Mouse (Mus musculus): ENCODE data around the gene Rab25. TPM values are rescaled to one million over a fixed set of nuclear protein-coding genes. Genes with fewer than 3 reads are reported as not detected.

Gene Rab25
- polyA plus RNA-seq, 1 experiment from 2014 or later: 55.6 TPM

MicroRNA genes within 50 kb of the gene (microRNA counts, 519-probe panel; counts per million panel counts)
- not detected for microRNA mmu-miR-1905

Small RNA genes within 50 kb of the gene (microRNA-seq; reads per million reads assigned to microRNA genes)
- not detected for gene Mir1905

Other genes with a start within 250 kb of the Rab25 start
- 140 and 161 TPM in 2 replicates for gene Glmp, start 223.3 kb downstream of the Rab25 start, polyA plus RNA-seq (2014; fragmentation: Nextera tagmentation; extraction: Ambion mirVana)
- 17.1 and 17.3 TPM in 2 replicates for gene Tmem79, start 212.2 kb downstream of the Rab25 start, polyA plus RNA-seq (2014; fragmentation: Nextera tagmentation; extraction: Ambion mirVana)
- 39.4 and 40.1 TPM in 2 replicates for gene Smg5, start 212.0 kb downstream of the Rab25 start, polyA plus RNA-seq (2014; fragmentation: Nextera tagmentation; extraction: Ambion mirVana)
- 1.5 and 2.4 TPM in 2 replicates for gene Paqr6, start 183.7 kb downstream of the Rab25 start, polyA plus RNA-seq (2014; fragmentation: Nextera tagmentation; extraction: Ambion mirVana)
- 0.28 and 0.30 TPM in 2 replicates for gene Bglap3, start 175.6 kb downstream of the Rab25 start, polyA plus RNA-seq (2014; fragmentation: Nextera tagmentation; extraction: Ambion mirVana)
- gene Bglap2, start 169.6 kb downstream of the Rab25 start, polyA plus RNA-seq (2014; fragmentation: Nextera tagmentation; extraction: Ambion mirVana): not detected in 2 replicates
- gene Bglap, start 163.8 kb downstream of the Rab25 start, polyA plus RNA-seq (2014; fragmentation: Nextera tagmentation; extraction: Ambion mirVana): 0.64 TPM in 1 of 2 replicates, not detected in the other
- gene Pmf1, start 138.0 kb downstream of the Rab25 start, polyA plus RNA-seq (2014; fragmentation: Nextera tagmentation; extraction: Ambion mirVana): 150 and 154 TPM in 2 replicates
- gene Slc25a44, start 123.2 kb downstream of the Rab25 start, polyA plus RNA-seq (2014; fragmentation: Nextera tagmentation; extraction: Ambion mirVana): 19.7 and 20.1 TPM in 2 replicates
- 11.1 and 13.3 TPM in 2 replicates for gene Sema4a, start 87.1 kb downstream of the Rab25 start, polyA plus RNA-seq (2014; fragmentation: Nextera tagmentation; extraction: Ambion mirVana)
- 86.0 and 96.0 TPM in 2 replicates for gene Lmna, start 38.3 kb downstream of the Rab25 start, polyA plus RNA-seq (2014; fragmentation: Nextera tagmentation; extraction: Ambion mirVana)
- gene Mex3a, start 15.9 kb downstream of the Rab25 start, polyA plus RNA-seq (2014; fragmentation: Nextera tagmentation; extraction: Ambion mirVana): 19.8 and 23.8 TPM in 2 replicates
- gene Lamtor2, start 4.8 kb upstream of the Rab25 start, polyA plus RNA-seq (2014; fragmentation: Nextera tagmentation; extraction: Ambion mirVana): 98.9 and 102 TPM in 2 replicates
- gene Ubqln4, start 5.5 kb upstream of the Rab25 start, polyA plus RNA-seq (2014; fragmentation: Nextera tagmentation; extraction: Ambion mirVana): 59.0 and 60.8 TPM in 2 replicates
- gene Ssr2, start 27.6 kb upstream of the Rab25 start, polyA plus RNA-seq (2014; fragmentation: Nextera tagmentation; extraction: Ambion mirVana): 290 and 316 TPM in 2 replicates
- 87.0 and 98.4 TPM in 2 replicates for gene Arhgef2, start 57.7 kb upstream of the Rab25 start, polyA plus RNA-seq (2014; fragmentation: Nextera tagmentation; extraction: Ambion mirVana)
- not detected in 2 replicates for gene Rxfp4, start 104.8 kb upstream of the Rab25 start, polyA plus RNA-seq (2014; fragmentation: Nextera tagmentation; extraction: Ambion mirVana)
- 78.9 and 87.9 TPM in 2 replicates for gene Khdc4, start 137.5 kb upstream of the Rab25 start, polyA plus RNA-seq (2014; fragmentation: Nextera tagmentation; extraction: Ambion mirVana)
- 56.4 and 62.1 TPM in 2 replicates for gene Rit1, start 168.5 kb upstream of the Rab25 start, polyA plus RNA-seq (2014; fragmentation: Nextera tagmentation; extraction: Ambion mirVana)
- 28.6 and 29.7 TPM in 2 replicates for gene Syt11, start 226.9 kb upstream of the Rab25 start, polyA plus RNA-seq (2014; fragmentation: Nextera tagmentation; extraction: Ambion mirVana)